8 mouse cellular contexts compared by ENCODE assay signal in genomic region chr3:95016532-95017056, GRCm38 (mm10). TPM values are rescaled to one million over a fixed set of nuclear protein-coding genes. Genes with fewer than 3 reads are reported as not detected.
DNase-seq lines count a peak whose midpoint lies in the region; ATAC-seq and TF ChIP-seq lines count a peak whose summit lies in the region.

No protein-coding gene starts in this region.

- H3K27ac ChIP-seq in heart, embryonic 13.5 days (replicated peaks) = peak overlapping the region; percentile 96
- H3K27ac ChIP-seq in ES-Bruce4 (ENCODE audit: insufficient read depth, low read length) = peak overlapping the region; percentile 69
- peak overlapping the region; percentile 96 for H3K27ac ChIP-seq in forebrain, embryonic 15.5 days (replicated peaks)
- H3K27ac ChIP-seq in liver, postnatal 0 days (ENCODE audit: low read depth) = peak overlapping the region; percentile 97

- WGBS in heart, embryonic 13.5 days = 4% methylated on average over 21 of the region's 21 CpGs
- 3% methylated on average over 21 of the region's 21 CpGs for WGBS in forebrain, embryonic 15.5 days
- WGBS in liver, postnatal 0 days (ENCODE audit: insufficient replicate concordance) = 5% methylated on average over 21 of the region's 21 CpGs

- peaks cover 25% of the 10 kb centered on the region for H3K4me1 ChIP-seq in heart, embryonic 13.5 days
- no peaks in the 10 kb centered on the region for H3K4me1 ChIP-seq in ES-Bruce4 (ENCODE audit: control insufficient read depth, insufficient read depth, low read length)
- peaks cover 29% of the 10 kb centered on the region for H3K4me1 ChIP-seq in forebrain, embryonic 15.5 days
- H3K4me1 ChIP-seq in liver, postnatal 0 days (ENCODE audit: insufficient read depth) = peaks cover 26% of the 10 kb centered on the region

- no peaks in the 10 kb centered on the region for H3K27me3 ChIP-seq in heart, embryonic 13.5 days (replicated peaks)
- H3K27me3 ChIP-seq in ES-Bruce4 (ENCODE audit: control insufficient read depth, insufficient read depth, low read length, poor library complexity, severe bottlenecking) = no peaks in the 10 kb centered on the region
- no peaks in the 10 kb centered on the region for H3K27me3 ChIP-seq in forebrain, embryonic 15.5 days
- H3K27me3 ChIP-seq in liver, postnatal 0 days (ENCODE audit: insufficient read depth, low read length) = no peaks in the 10 kb centered on the region

- no peak for DNase-seq in heart, adult 9 months (ENCODE audit: low spot score in 2 of 2)
- no peak for DNase-seq in liver, postnatal 0 days
- DNase-seq in gastrocnemius, adult 18-20 months (ENCODE audit: low spot score) = no peak
- DNase-seq in urinary bladder, postnatal 10 days (ENCODE audit: low spot score) = no peak
- DNase-seq in left cerebral cortex, adult 11 months (ENCODE audit: low spot score) = no peak

- TF ChIP-seq CTCF in ES-Bruce4 (IDR thresholded peaks at IDR 0.05; ENCODE audit: low read depth, low read length) = no peak
- TF ChIP-seq CTCF in liver, postnatal 0 days (IDR thresholded peaks at IDR 0.05; ENCODE audit: low read depth) = peak; percentile 23; the same call in 1 of the 2 replicates

- ATAC-seq in heart, embryonic 13.5 days (ENCODE audit: extremely low read depth, insufficient number of reproducible peaks, low FRiP score, low TSS enrichment) = no peak
- no peak for ATAC-seq in forebrain, embryonic 15.5 days (replicated peaks)
- no peak for ATAC-seq in liver, postnatal 0 days

- H3K36me3 ChIP-seq in heart, embryonic 13.5 days = peaks cover 13% of the 10 kb centered on the region
- peaks cover 6% of the 10 kb centered on the region for H3K36me3 ChIP-seq in ES-Bruce4 (ENCODE audit: control insufficient read depth, insufficient read depth, low read length, poor library complexity, severe bottlenecking)
- peaks cover 5% of the 10 kb centered on the region for H3K36me3 ChIP-seq in forebrain, embryonic 15.5 days
- peaks cover 11% of the 10 kb centered on the region for H3K36me3 ChIP-seq in liver, postnatal 0 days (replicated peaks; ENCODE audit: insufficient read depth, low read length)

- no peak for TF ChIP-seq POLR2A in ES-Bruce4 (IDR thresholded peaks at IDR 0.05; ENCODE audit: insufficient read depth, low read length)

- TF ChIP-seq EP300 in ES-Bruce4 (IDR thresholded peaks at IDR 0.05; ENCODE audit: insufficient read depth, low read depth, low read length) = no peak
- no peak for TF ChIP-seq EP300 in liver, postnatal 0 days (IDR thresholded peaks at IDR 0.05; ENCODE audit: low read depth)

- H3K4me2 ChIP-seq in heart, embryonic 13.5 days = peak overlapping the region; percentile 87
- H3K4me2 ChIP-seq in forebrain, embryonic 15.5 days (replicated peaks) = peak overlapping the region; percentile 78
- peak overlapping the region; percentile 96 for H3K4me2 ChIP-seq in liver, postnatal 0 days (ENCODE audit: low read depth, low read length)

- peak overlapping the region; percentile 82 for H3K4me3 ChIP-seq in heart, embryonic 13.5 days
- H3K4me3 ChIP-seq in ES-Bruce4 (ENCODE audit: low read depth, low read length) = peak overlapping the region; percentile 60
- peak overlapping the region; percentile 74 for H3K4me3 ChIP-seq in forebrain, embryonic 15.5 days
- H3K4me3 ChIP-seq in liver, postnatal 0 days (ENCODE audit: low read depth, low read length) = peak overlapping the region; percentile 95

- no peaks in the 10 kb centered on the region for H3K9me3 ChIP-seq in heart, embryonic 13.5 days
- no peaks in the 10 kb centered on the region for H3K9me3 ChIP-seq in ES-Bruce4 (replicated peaks; ENCODE audit: control insufficient read depth, insufficient read depth, low read length, poor library complexity, severe bottlenecking)
- H3K9me3 ChIP-seq in forebrain, embryonic 15.5 days = no peaks in the 10 kb centered on the region
- H3K9me3 ChIP-seq in liver, postnatal 0 days (ENCODE audit: low read length) = no peaks in the 10 kb centered on the region

- peak overlapping the region; percentile 79 for H3K9ac ChIP-seq in heart, embryonic 13.5 days
- H3K9ac ChIP-seq in ES-Bruce4 (ENCODE audit: low read depth, poor library complexity, severe bottlenecking) = peak overlapping the region; percentile 70
- peak overlapping the region; percentile 58 for H3K9ac ChIP-seq in forebrain, embryonic 15.5 days (replicated peaks)
- peak overlapping the region; percentile 80 for H3K9ac ChIP-seq in liver, postnatal 0 days (replicated peaks)

RNA-seq across cellular contexts. Expression of gene Zfp687, which starts 1.3 kb away (rescaled TPM):
- polyA plus RNA-seq in heart, embryonic 13.5 days (2015; fragmentation: Nextera tagmentation; extraction: Ambion mirVana) = 14.3 and 17.4 TPM in 2 replicates
- 37.7 and 56.5 TPM in 2 replicates for polyA plus RNA-seq in ES-Bruce4 (2011; ENCODE audit: insufficient read depth, insufficient read length, low read depth, missing spikeins)
- polyA plus RNA-seq in forebrain, embryonic 15.5 days (2015; fragmentation: Nextera tagmentation; extraction: Ambion mirVana) = 22.4 and 23.0 TPM in 2 replicates
- polyA plus RNA-seq in liver, postnatal 0 days (2015; fragmentation: Nextera tagmentation; extraction: Ambion mirVana) = 3.7 and 5.3 TPM in 2 replicates
- total RNA-seq in gastrocnemius, adult 18-20 months (2021) = 10 to 100 TPM; 13.2 to 14.9 TPM

RNA-seq across cellular contexts. Expression of gene Psmd4, which starts 25.8 kb away (rescaled TPM):
- 198 and 214 TPM in 2 replicates for polyA plus RNA-seq in heart, embryonic 13.5 days (2015; fragmentation: Nextera tagmentation; extraction: Ambion mirVana)
- 286 and 316 TPM in 2 replicates for polyA plus RNA-seq in ES-Bruce4 (2011; ENCODE audit: insufficient read depth, insufficient read length, low read depth, missing spikeins)
- polyA plus RNA-seq in forebrain, embryonic 15.5 days (2015; fragmentation: Nextera tagmentation; extraction: Ambion mirVana) = 291 and 296 TPM in 2 replicates
- 142 and 143 TPM in 2 replicates for polyA plus RNA-seq in liver, postnatal 0 days (2015; fragmentation: Nextera tagmentation; extraction: Ambion mirVana)
- 100 to 1,000 TPM; 222 to 224 TPM for total RNA-seq in gastrocnemius, adult 18-20 months (2021)

RNA-seq across cellular contexts. Expression of gene Pi4kb, which starts 42.1 kb away (rescaled TPM):
- 14.0 and 17.6 TPM in 2 replicates for polyA plus RNA-seq in heart, embryonic 13.5 days (2015; fragmentation: Nextera tagmentation; extraction: Ambion mirVana)
- 11.3 and 12.8 TPM in 2 replicates for polyA plus RNA-seq in ES-Bruce4 (2011; ENCODE audit: insufficient read depth, insufficient read length, low read depth, missing spikeins)
- polyA plus RNA-seq in forebrain, embryonic 15.5 days (2015; fragmentation: Nextera tagmentation; extraction: Ambion mirVana) = 24.9 and 27.1 TPM in 2 replicates
- 5.4 and 6.5 TPM in 2 replicates for polyA plus RNA-seq in liver, postnatal 0 days (2015; fragmentation: Nextera tagmentation; extraction: Ambion mirVana)
- total RNA-seq in gastrocnemius, adult 18-20 months (2021) = 10 to 100 TPM; 16.8 to 19.0 TPM
